Mouse (Mus musculus) cerebellum, adult 2 months (tissue): ENCODE measurements at regions not wholly inside any gene's neighbourhood (a gene's known extent, or its start where the extent isn't known, plus 50 kb on each side); places are given as distances from the start of the nearest gene placed in this dataset.

Experiments used
- CTCF ChIP-seq: fragments of 200-500 bp; IDR thresholded peaks from 2 replicates; pipeline ENCODE4 v1.5.1; 2011; ENCODE audit warnings: low read depth, mild to moderate bottlenecking, control low read depth, low read length, moderate library complexity, borderline replicate concordance; ENCODE audit not compliant: insufficient read depth
- POLR2A ChIP-seq: fragments of 200-500 bp; IDR thresholded peaks from 2 replicates; pipeline ENCODE4 v1.6.1; 2011; ENCODE audit warnings: low read length, control low read depth, borderline replicate concordance; ENCODE audit not compliant: insufficient read depth

DNA sequence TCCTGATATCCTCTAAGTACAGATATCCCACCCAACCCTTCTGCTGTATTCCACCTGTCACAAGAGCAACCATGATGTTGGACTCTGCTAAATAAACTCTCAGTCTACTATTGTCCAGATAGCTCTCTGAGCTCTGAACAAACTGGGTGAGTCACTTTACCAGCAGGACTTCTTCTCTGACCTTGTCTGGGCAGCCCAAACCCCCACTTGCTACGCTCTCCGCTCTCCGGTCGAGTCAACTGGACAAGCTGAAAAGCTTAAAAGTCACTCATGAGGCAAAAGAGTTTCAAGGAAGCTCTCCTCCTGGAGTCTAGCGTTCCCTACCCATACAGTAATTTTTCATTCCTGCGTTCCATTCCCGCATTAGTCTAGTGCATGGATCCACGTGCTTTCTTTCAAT is 173.2 kb downstream of the Gm9733 start:
- no peak for TF ChIP-seq POLR2A
- TF ChIP-seq CTCF = no peak
